Mouse (Mus musculus) v-Abl transformed pro-B cells (cell line): ENCODE measurements around the gene Klhl42.

Source experiments
- in situ Hi-C, 2 experiments: fragments of 400-800 bp; cut with MboI; formaldehyde crosslinking; loops; one replicate each; pipeline ENCODE4 v1.15.1; 2025; ENCODE audit not compliant: unreplicated experiment in 2 of 2

Gene Klhl42

GRCm38 (mm10) chr6:147085398-147086040 lies 5.7 kb upstream of the Klhl42 start:
- in situ Hi-C loops, result loop anchor here (5.0 to 25.0 kb wide), 7 partner anchors 38 to 2002 kb away; partner anchors contain the start of genes Bhlhe41 (in 1 of the 2) and Lrmp (in 1 of the 2)

- in situ Hi-C loops, result loop anchor here (5.0 to 25.0 kb wide), 7 partner anchors 39 to 2001 kb away; partner anchors contain the start of genes Bhlhe41 (in 1 of the 2) and Lrmp (in 1 of the 2)
Observed at GRCm38 (mm10) chr6:147086594-147087225, 4.5 kb upstream of the Klhl42 start, which contains the start of gene Mansc4. Mansc4 (minus strand) TSS chr6:147087032.

- in situ Hi-C loops, result loop anchor here (5.0 to 25.0 kb wide), 7 partner anchors 40 to 2000 kb away; partner anchors contain the start of genes Bhlhe41 (in 1 of the 2) and Lrmp (in 1 of the 2)
Observed at GRCm38 (mm10) chr6:147087736-147088135, 3.4 kb upstream of the Klhl42 start.

GRCm38 (mm10) chr6:147088517-147088916 lies 2.7 kb upstream of the Klhl42 start:
- in situ Hi-C loops, result loop anchor here (5.0 to 25.0 kb wide), 7 partner anchors 41 to 1999 kb away; partner anchors contain the start of genes Bhlhe41 (in 1 of the 2) and Lrmp (in 1 of the 2)

- in situ Hi-C loops, result loop anchor here (10.0 to 25.0 kb wide), 10 partner anchors 428 to 1997 kb away; partner anchors contain the start of genes Bhlhe41 (in 1 of the 2) and Lrmp (in 1 of the 2)
Observed at GRCm38 (mm10) chr6:147090191-147090590, 988 bp upstream of the Klhl42 start.

GRCm38 (mm10) chr6:147092136-147092535 lies 957 bp downstream of the Klhl42 start:
- in situ Hi-C loops, result loop anchor here (10.0 to 25.0 kb wide), 10 partner anchors 430 to 1995 kb away; partner anchors contain the start of genes Bhlhe41 (in 1 of the 2) and Lrmp (in 1 of the 2)

GRCm38 (mm10) chr6:147094771-147095170 lies 3.6 kb downstream of the Klhl42 start:
- in situ Hi-C loops, result loop anchor here (10.0 to 25.0 kb wide), 10 partner anchors 432 to 1993 kb away; partner anchors contain the start of genes Bhlhe41 (in 1 of the 2) and Lrmp (in 1 of the 2)

GRCm38 (mm10) chr6:147096109-147096508 lies 4.9 kb downstream of the Klhl42 start:
- in situ Hi-C loops, result loop anchor here (10.0 to 25.0 kb wide), 10 partner anchors 434 to 1991 kb away; partner anchors contain the start of genes Bhlhe41 (in 1 of the 2) and Lrmp (in 1 of the 2)

GRCm38 (mm10) chr6:147096934-147097333 lies 5.8 kb downstream of the Klhl42 start:
- in situ Hi-C loops, result loop anchor here (10.0 to 25.0 kb wide), 10 partner anchors 435 to 1990 kb away; partner anchors contain the start of genes Bhlhe41 (in 1 of the 2) and Lrmp (in 1 of the 2)

GRCm38 (mm10) chr6:147097346-147097929 lies 6.3 kb downstream of the Klhl42 start:
- in situ Hi-C loops, result loop anchor here (10.0 to 25.0 kb wide), 10 partner anchors 435 to 1990 kb away; partner anchors contain the start of genes Bhlhe41 (in 1 of the 2) and Lrmp (in 1 of the 2)

- in situ Hi-C loops, result loop anchor here (5.0 to 25.0 kb wide), 12 partner anchors 87 to 1988 kb away; partner anchors contain the start of genes Bhlhe41 (in 1 of the 2) and Lrmp (in 1 of the 2)
Observed at GRCm38 (mm10) chr6:147099458-147100277, 8.5 kb downstream of the Klhl42 start.

- in situ Hi-C loops, result loop anchor here in 1 of 2 experiments (5.0 to 10.0 kb wide), 2 partner anchors 90 to 267 kb away; no protein-coding TSS in a partner anchor
Observed at GRCm38 (mm10) chr6:147102293-147102692, 11.1 kb downstream of the Klhl42 start.

GRCm38 (mm10) chr6:147105529-147105928 lies 14.3 kb downstream of the Klhl42 start:
- in situ Hi-C loops, result loop anchor here in 1 of 2 experiments (10.0 kb wide), 1 partner anchor 271 kb away; no protein-coding TSS in a partner anchor

GRCm38 (mm10) chr6:147106716-147107115 lies 15.5 kb downstream of the Klhl42 start:
- in situ Hi-C loops, result loop anchor here in 1 of 2 experiments (10.0 kb wide), 1 partner anchor 272 kb away; no protein-coding TSS in a partner anchor

- in situ Hi-C loops, result loop anchor here in 1 of 2 experiments (10.0 kb wide), 1 partner anchor 274 kb away; no protein-coding TSS in a partner anchor
Observed at GRCm38 (mm10) chr6:147109283-147109682, 18.1 kb downstream of the Klhl42 start.

GRCm38 (mm10) chr6:147116579-147116978 lies 25.4 kb downstream of the Klhl42 start:
- in situ Hi-C loops, result no loop called here

- in situ Hi-C loops, result no loop called here
Observed at GRCm38 (mm10) chr6:147117764-147118163, 26.6 kb downstream of the Klhl42 start.

- in situ Hi-C loops, result no loop called here
Observed at GRCm38 (mm10) chr6:147118190-147118589, 27.0 kb downstream of the Klhl42 start.

- in situ Hi-C loops, result loop anchor here in 1 of 2 experiments (5.0 to 10.0 kb wide), 2 partner anchors 109 to 113 kb away; no protein-coding TSS in a partner anchor
Observed at GRCm38 (mm10) chr6:147121320-147121719, 30.1 kb downstream of the Klhl42 start.
